Mouse (Mus musculus) erythroblast, embryonic 14.5 days (primary cell): Measurements from ENCODE around the gene Chn1.

Source experiments
- GATA1 ChIP-seq: IDR thresholded peaks from 2 replicates; pipeline ENCODE4 v1.6.1; 2012; ENCODE audit warnings: low read length, inconsistent platforms, mixed read lengths
- TAL1 ChIP-seq: IDR thresholded peaks from 3 replicates; pipeline ENCODE4 v1.6.1; 2012; ENCODE audit warnings: low read length, inconsistent platforms, mixed read lengths

DNA sequence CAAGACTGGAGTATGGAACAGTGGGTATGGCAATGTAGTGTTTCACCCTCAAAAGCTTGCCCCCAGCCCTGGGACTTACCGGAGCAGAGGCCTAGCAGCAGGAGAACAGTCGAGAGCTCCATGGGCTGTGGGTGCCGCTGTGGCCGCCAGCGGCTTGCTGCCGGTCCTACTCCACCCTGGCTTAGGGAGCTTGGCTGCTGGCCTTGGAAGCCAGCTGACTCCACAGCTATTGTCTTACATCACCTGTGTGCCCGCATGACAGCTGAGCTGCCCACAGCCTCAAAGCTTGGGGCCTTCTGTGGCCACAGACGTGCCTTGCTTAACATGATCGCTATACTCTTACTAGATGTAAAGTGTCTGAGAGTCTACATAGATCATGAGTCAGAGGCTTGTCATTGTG, 195.0 kb downstream of the Chn1 start, which contains the start of gene Chrna1:
- TF ChIP-seq GATA1, result no peak
- TF ChIP-seq TAL1, result no peak
